Mouse (Mus musculus) stomach, embryonic 14.5 days (tissue): ENCODE results near the gene Cfap73. TPM values are rescaled to one million over a fixed set of nuclear protein-coding genes. Genes with fewer than 3 reads are reported as not detected.

ENCODE experiments used
- ATAC-seq: fragments of 200-750 bp; cut with Nextera tagmentation; 2 replicates; pipeline ENCODE4 v1.8.0; 2017; ENCODE audit warnings: low read depth, moderate TSS enrichment; ENCODE audit not compliant: insufficient number of reproducible peaks, insufficient read depth, low FRiP score
- H3K27ac ChIP-seq: fragments of 300-500 bp; sonication (generic); 2 replicates; pipeline ENCODE4 v1.5.1; 2014; ENCODE audit warnings: mild to moderate bottlenecking, low read length, moderate library complexity, mixed read lengths
- H3K27me3 ChIP-seq: fragments of 300-500 bp; sonication (generic); 2 replicates; pipeline ENCODE4 v1.6.1; 2014; ENCODE audit warnings: low read length, control low read depth, mixed read lengths; ENCODE audit not compliant: control insufficient read depth, insufficient read depth
- H3K36me3 ChIP-seq: fragments of 300-500 bp; sonication (generic); 2 replicates; pipeline ENCODE4 v1.6.1; 2014; ENCODE audit warnings: mild to moderate bottlenecking, control low read depth, low read length, moderate library complexity, mixed read lengths; ENCODE audit not compliant: control insufficient read depth, insufficient read depth
- H3K4me1 ChIP-seq: fragments of 300-500 bp; sonication (generic); 2 replicates; pipeline ENCODE4 v1.6.1; 2014; ENCODE audit warnings: low read length, control low read depth, mixed read lengths; ENCODE audit not compliant: control insufficient read depth, insufficient read depth
- H3K4me2 ChIP-seq: fragments of 300-500 bp; sonication (generic); replicated peaks from 2 replicates; pipeline ENCODE4 v1.6.1; 2014; ENCODE audit warnings: low read depth, low read length, control low read depth
- H3K4me3 ChIP-seq: fragments of 300-500 bp; sonication (generic); 2 replicates; pipeline ENCODE4 v1.5.1; 2014; ENCODE audit warnings: low read depth, low read length, control low read depth
- H3K9ac ChIP-seq: fragments of 300-500 bp; sonication (generic); replicated peaks from 2 replicates; pipeline ENCODE4 v1.6.1; 2014; ENCODE audit warnings: low read depth, mild to moderate bottlenecking, control low read depth, low read length, moderate library complexity, mixed read lengths
- H3K9me3 ChIP-seq: fragments of 300-500 bp; sonication (generic); 2 replicates; pipeline ENCODE4 v1.6.1; 2016; ENCODE audit warnings: low read depth, low read length, control low read depth; ENCODE audit not compliant: control insufficient read depth
- WGBS: fragments of 180-500 bp; shearing (Covaris S2); extraction: QIAGEN DNeasy Blood & Tissue Kit; methylation state at CpG from one replicate; pipeline ENCODE4 v1.1.7; 2014; 5-methylcytosine and 5-hydroxymethylcytosine counted together
- polyA plus RNA-seq: library from polyadenylated mRNA; unstranded; fragments of >200 nt; fragmentation: Nextera tagmentation; extraction: Ambion mirVana; gene quantifications from 2 replicates; pipeline ENCODE4 v1.2.1, GENCODE M21; 2014

Cfap73 gene
- polyA plus RNA-seq, 1 experiment from 2014 or later = not detected

DNA sequence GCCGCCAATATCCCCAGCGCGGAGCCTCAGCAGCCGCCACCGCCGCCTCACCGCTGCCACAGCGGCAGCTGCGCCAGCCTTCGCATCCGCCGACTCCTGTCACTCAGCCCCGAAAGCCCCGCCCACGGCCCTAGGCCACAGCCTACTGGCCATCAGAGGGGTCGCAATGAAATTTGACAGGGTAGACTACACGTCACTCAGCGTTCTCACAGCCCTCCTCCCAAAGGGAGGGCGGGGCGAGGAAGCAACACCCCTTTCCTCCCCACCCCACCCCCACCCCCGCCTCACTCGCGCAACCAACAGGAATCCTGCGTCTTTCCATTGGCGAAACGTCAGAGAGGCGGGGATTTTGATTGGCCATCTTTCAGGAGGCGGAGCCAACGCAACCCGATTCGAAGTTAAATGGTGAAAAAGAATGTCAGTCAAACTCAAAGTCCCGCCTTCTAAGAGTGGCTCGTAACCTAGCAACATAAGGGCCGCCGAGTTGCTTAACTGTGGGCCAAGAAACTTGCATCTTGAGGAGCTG, 45.4 kb downstream of the Cfap73 start, which contains the start of the genes Tpcn1 and Iqcd:
Gene Tpcn1 (minus strand): TSS at position 105 of the 526 bp plus-strand sequence.
Gene Iqcd (plus strand): TSS at position 448 of the 526 bp plus-strand sequence.
- Histone ChIP-seq H3K27me3 (no peaks in the 10 kb centered on the region), H3K4me1 (peaks cover 18% of the 10 kb centered on the region), H3K4me2 (peak within 1 kb of the TSS; percentile 91), H3K27ac (peak within 1 kb of the TSS; percentile 55; the same call in 1 of the 2 replicates), H3K4me3 (peak within 1 kb of the TSS; percentile 60), H3K9ac (peak within 1 kb of the TSS; percentile 47), H3K9me3 (no peaks in the 10 kb centered on the region), H3K36me3 (no peaks in the 10 kb centered on the region)
- ATAC-seq = peak; percentile 98
- under 1% methylated on average over 35 of the region's 35 CpGs for WGBS

DNA sequence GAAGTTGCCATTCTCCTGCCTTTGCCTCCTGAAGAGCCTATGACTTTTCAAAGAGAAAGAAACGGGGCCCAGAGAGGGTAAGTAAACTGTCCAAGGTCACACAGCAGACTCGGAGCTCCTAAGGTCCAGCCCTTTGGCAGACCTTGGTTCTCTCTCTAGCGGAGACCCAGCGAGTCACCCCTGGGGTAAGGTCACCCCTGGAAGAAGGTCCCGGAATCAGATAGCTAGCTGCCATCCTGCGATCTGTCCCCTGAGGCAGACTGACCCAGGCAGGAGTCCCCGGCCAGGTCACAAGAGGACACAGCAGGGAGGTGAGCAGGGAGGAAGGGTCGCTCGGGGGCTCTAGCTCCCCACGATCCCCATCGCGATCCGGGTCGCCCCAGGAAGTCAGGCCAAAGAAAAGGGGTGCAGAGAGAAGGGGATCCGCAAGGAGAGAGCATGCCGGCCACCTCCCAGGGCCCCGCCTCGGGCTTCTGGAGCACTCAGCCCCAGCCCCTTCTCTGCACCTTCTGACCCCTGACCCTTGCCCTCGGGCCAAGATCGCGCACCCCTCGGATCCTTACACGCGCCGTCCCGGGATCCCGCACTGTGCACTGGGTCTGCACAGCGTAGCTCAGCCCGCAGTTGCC, 46.0 kb downstream of the Cfap73 start:
- Histone ChIP-seq H3K36me3 (no peaks in the 10 kb centered on the region; the same call in 1 of the 2 replicates), H3K9me3 (no peaks in the 10 kb centered on the region), H3K9ac (peak overlapping the region; percentile 47), H3K27ac (peak overlapping the region; percentile 6; the same call in 1 of the 2 replicates), H3K27me3 (no peaks in the 10 kb centered on the region), H3K4me1 (peaks cover 18% of the 10 kb centered on the region), H3K4me3 (peak overlapping the region; percentile 60), H3K4me2 (peak overlapping the region; percentile 91)
- ATAC-seq = peak; percentile 0; the same call in 1 of the 2 replicates
- WGBS = 3% methylated on average over 26 of the region's 29 CpGs

DNA sequence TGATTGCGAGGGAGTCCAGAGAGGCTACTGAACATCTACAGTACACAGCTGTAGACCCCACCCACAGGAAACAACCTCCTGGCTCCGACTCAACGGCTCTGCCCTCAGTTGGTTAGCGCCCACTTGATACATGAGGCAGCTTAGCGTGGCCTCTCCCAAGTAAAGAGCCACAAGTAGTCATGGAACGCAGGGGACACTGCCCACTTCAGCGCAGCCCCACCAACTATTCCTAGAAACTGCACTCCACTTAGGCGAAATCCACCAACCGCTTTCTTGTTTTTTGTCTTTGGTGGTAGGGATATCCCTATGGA, 46.5 kb downstream of the Cfap73 start:
- Histone ChIP-seq H3K27ac (peak overlapping the region; percentile 55; the same call in 1 of the 2 replicates), H3K4me3 (peak overlapping the region; percentile 60), H3K9ac (no peak overlapping the region), H3K27me3 (no peaks in the 10 kb centered on the region), H3K4me1 (peaks cover 18% of the 10 kb centered on the region), H3K36me3 (no peaks in the 10 kb centered on the region; the same call in 1 of the 2 replicates), H3K9me3 (no peaks in the 10 kb centered on the region), H3K4me2 (peak overlapping the region; percentile 91)
- WGBS = 19% methylated on average over 9 of the region's 9 CpGs
- no peak for ATAC-seq

DNA sequence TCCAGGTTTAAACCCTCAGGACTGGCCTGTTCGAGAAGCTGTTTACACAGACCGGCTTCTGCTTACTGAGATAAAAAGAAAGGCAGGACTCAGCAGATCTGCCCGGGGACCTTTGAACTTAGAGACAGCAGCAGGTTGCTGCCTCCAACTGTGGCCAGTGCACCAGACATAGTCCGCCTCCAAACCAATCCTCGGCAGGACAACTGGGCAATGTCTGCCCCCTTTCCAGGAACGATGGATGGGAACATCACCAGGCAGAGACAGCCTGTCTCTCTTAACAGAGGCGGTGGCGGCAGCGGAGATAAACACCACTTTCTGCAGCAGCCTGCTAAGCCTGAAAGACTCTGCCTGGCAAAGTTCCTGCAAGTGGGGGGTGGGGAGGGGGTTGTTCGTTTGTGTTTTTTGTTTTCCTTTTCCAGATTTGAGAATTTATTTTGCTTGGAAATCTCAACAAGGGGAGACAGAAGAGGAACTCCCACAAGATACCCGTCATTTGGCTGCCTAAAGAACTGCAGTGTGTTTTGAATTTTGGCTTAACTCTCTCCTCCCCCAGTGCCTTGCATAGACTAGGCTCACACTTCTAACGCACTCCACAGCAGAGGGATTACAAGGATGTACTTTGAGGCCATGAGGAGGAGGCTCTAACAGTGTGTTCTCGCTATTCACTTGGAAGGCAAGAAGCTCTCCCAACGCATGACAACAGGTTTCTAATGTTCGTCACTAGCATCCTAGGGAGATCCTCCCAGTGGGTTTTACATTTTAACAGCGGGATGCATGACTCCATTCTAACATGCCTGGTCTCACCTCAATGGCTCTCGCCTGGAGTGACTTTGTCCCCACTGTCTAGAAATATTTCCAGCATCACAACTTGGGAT, 47.1 kb downstream of the Cfap73 start:
- WGBS = 8% methylated on average over 17 of the region's 17 CpGs
- Histone ChIP-seq H3K27me3 (no peaks in the 10 kb centered on the region), H3K9me3 (no peaks in the 10 kb centered on the region), H3K36me3 (no peaks in the 10 kb centered on the region; the same call in 1 of the 2 replicates), H3K4me3 (peak overlapping the region; percentile 60), H3K27ac (peak overlapping the region; percentile 55; the same call in 1 of the 2 replicates), H3K9ac (no peak overlapping the region; the same call in 1 of the 2 replicates), H3K4me2 (peak overlapping the region; percentile 91), H3K4me1 (peaks cover 18% of the 10 kb centered on the region)
- ATAC-seq = no peak

DNA sequence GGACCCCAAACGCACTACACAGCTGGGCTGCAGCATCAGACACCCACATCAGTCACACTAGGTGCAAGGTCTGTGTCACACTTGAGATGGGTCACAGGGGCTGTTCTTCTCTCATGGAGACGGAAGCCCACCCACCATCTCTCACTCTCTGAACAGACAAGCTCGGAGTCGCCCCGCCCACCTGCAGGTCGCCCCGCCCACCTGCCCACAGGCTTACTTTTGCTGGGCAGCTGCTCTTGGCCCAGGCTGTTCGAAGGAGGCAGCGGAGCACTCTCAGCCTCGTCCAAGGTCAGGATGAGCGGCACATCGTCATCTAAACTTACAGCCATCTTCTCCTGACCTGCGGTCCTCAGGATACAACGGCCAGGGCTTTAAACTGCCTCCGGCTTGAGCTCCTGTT, 49.1 kb downstream of the Cfap73 start:
- WGBS = 43% methylated on average over 15 of the region's 15 CpGs
- H3K4me3 ChIP-seq = no peak overlapping the region
- no peak for ATAC-seq
- no peaks in the 10 kb centered on the region; the same call in 1 of the 2 replicates for H3K36me3 ChIP-seq
- no peaks in the 10 kb centered on the region for H3K27me3 ChIP-seq
- peaks cover 18% of the 10 kb centered on the region for H3K4me1 ChIP-seq
- no peaks in the 10 kb centered on the region for H3K9me3 ChIP-seq
- H3K9ac ChIP-seq = no peak overlapping the region
- H3K4me2 ChIP-seq = no peak overlapping the region
- H3K27ac ChIP-seq = no peak overlapping the region

DNA sequence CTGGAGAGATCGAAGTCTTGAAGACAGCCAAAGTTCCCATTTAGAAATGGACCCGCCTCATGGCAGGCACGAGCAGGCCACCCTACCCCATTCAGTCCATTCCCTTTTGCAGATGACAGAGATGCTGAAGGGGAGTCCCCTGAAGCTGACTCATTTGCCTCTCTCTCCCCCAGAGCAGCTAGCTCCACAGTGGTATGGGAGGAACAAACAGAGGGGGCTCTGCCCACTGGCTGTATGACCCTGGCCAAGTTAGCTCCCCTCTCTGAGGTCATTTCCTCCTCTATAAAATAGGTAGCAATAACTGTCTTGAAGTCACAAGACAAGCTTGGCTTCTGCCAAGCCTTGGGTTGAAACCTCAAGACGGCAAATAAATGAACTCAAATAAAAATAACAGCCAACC, 50.5 kb downstream of the Cfap73 start:
- Histone ChIP-seq H3K9me3 (no peaks in the 10 kb centered on the region), H3K4me1 (peaks cover 30% of the 10 kb centered on the region), H3K4me2 (no peak overlapping the region), H3K36me3 (no peaks in the 10 kb centered on the region; the same call in 1 of the 2 replicates), H3K4me3 (no peak overlapping the region), H3K27me3 (no peaks in the 10 kb centered on the region), H3K9ac (no peak overlapping the region), H3K27ac (no peak overlapping the region)
- 96% methylated on average over 4 of the region's 4 CpGs for WGBS
- no peak for ATAC-seq

DNA sequence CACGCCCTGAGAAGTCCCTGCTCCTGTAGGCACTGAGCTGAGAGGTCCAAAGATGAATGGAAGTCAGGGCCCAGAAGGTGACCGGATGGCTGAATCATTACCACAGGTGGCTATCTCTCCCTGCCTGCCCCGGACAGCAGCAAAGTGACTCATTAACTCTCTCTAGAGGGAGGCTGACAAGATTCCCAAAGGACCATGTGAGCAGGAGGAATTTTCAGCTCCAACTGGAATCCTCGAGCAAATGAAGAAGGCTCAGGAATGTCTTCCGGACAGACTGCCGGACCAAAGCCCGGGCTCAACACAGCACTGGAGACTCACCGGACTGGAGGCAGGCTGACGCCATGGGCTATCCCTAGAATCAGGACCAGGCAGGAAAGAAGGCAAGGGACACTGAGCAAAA, 52.0 kb downstream of the Cfap73 start:
- no peak for ATAC-seq
- Histone ChIP-seq H3K9me3 (no peaks in the 10 kb centered on the region), H3K36me3 (no peaks in the 10 kb centered on the region; the same call in 1 of the 2 replicates), H3K4me2 (no peak overlapping the region), H3K27me3 (no peaks in the 10 kb centered on the region), H3K4me1 (peaks cover 27% of the 10 kb centered on the region), H3K4me3 (no peak overlapping the region), H3K27ac (no peak overlapping the region), H3K9ac (no peak overlapping the region)
- WGBS = 72% methylated on average over 9 of the region's 9 CpGs

DNA sequence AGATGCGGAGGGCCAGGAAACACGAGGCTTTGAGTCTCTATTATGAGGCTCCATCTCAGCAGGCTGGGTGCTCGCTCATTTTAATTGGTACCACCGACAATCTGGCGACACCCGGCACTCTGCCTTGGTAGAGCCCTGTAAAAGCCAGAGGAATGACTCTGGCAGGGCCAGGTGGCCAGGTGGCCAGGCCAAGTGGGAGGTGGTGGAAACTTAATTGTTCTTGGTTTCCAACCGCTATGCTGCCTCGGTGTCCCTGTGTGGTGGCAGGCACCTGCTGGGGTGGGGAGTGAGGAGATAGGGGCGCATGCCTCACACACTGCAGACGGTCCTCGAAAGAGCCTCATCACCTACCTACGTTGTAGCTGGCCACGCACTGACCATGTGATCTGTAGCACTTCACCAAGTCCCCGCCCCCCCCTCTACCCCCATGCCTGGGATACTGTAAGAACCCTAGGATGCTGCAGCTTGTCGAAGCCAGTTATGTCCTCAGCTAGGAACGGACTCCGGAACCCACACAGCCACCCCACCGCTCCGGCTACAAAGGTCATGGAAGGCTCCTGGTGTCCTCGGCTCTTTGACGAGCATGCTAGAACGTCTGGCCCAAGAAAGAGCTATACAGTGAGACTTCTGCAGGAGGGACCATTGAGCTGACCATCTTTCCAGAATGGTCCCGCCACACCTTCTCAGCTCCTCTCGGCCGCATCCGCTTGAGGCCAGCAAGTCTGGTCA, 54.0 kb downstream of the Cfap73 start:
- no peak overlapping the region for H3K4me3 ChIP-seq
- peaks cover 23% of the 10 kb centered on the region for H3K4me1 ChIP-seq
- no peaks in the 10 kb centered on the region for H3K27me3 ChIP-seq
- no peak for ATAC-seq
- no peaks in the 10 kb centered on the region for H3K9me3 ChIP-seq
- WGBS = 89% methylated on average over 26 of the region's 26 CpGs
- no peak overlapping the region for H3K9ac ChIP-seq
- no peak overlapping the region for H3K4me2 ChIP-seq
- H3K36me3 ChIP-seq = no peaks in the 10 kb centered on the region; the same call in 1 of the 2 replicates
- H3K27ac ChIP-seq = no peak overlapping the region
